Mouse (Mus musculus) CH12.LX (cell line): ENCODE measurements around the gene Imp3.

Source experiments
- CTCF ChIP-seq, 2 experiments: IDR thresholded peaks in 1 of 2; conservative IDR thresholded peaks in 1 of 2; 2 replicates each; pipeline ENCODE4 v1.5.1; 2011 to 2012; ENCODE audit warnings: low read depth in 2 of 2, low read length in 2 of 2, improper control_type of control experiment in 1 of 2, inconsistent platforms in 1 of 2, mild to moderate bottlenecking in 1 of 2, moderate library complexity in 1 of 2
- EP300 ChIP-seq: IDR thresholded peaks from 2 replicates; pipeline ENCODE4 v1.6.1; 2011; ENCODE audit warnings: low read length, improper control_type of control experiment
- GABPA ChIP-seq: IDR thresholded peaks from 2 replicates; pipeline ENCODE4 v1.6.1; 2012; ENCODE audit warnings: low read depth, low read length, improper control_type of control experiment, inconsistent platforms; ENCODE audit not compliant: insufficient replicate concordance
- HCFC1 ChIP-seq: IDR thresholded peaks from 2 replicates; pipeline ENCODE4 v1.6.1; 2012; ENCODE audit warnings: low read depth, mild to moderate bottlenecking, inconsistent platforms, low read length, improper control_type of control experiment
- IRF4 ChIP-seq: IDR thresholded peaks from 2 replicates; pipeline ENCODE4 v1.6.1; 2014; ENCODE audit warnings: low read depth, mild to moderate bottlenecking, inconsistent platforms, low read length, improper control_type of control experiment
- MEF2A ChIP-seq: IDR thresholded peaks from 2 replicates; pipeline ENCODE4 v1.6.1; 2014; ENCODE audit warnings: low read depth, mild to moderate bottlenecking, inconsistent platforms, low read length, improper control_type of control experiment, borderline replicate concordance
- NELFE ChIP-seq: IDR thresholded peaks from 2 replicates; pipeline ENCODE4 v1.6.1; 2011; ENCODE audit warnings: low read depth, low read length, improper control_type of control experiment
- POLR2A ChIP-seq: IDR thresholded peaks from 2 replicates; pipeline ENCODE4 v1.6.1; 2011; ENCODE audit warnings: low read depth, mild to moderate bottlenecking, improper control_type of control experiment, low read length

DNA sequence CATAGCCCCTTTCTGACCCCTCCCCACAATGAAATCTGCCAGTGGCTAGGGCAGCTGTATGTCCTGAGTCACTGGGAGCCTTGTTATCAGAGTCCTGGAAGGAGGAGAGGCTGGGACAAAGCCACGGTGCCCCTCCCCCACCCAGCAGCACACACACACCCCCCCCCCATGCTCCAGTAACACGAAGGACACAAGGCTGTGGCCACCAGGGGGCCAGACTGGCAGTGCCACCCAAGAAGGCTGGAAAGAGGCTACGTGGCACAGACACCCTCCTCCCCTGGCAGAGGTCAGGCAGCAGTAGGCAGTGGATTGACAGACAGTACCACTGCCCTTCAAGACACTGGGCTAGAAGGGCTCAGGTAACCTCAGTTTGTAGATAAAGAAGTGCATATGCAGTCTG, 43.3 kb upstream of the Imp3 start:
- peak in 1 of 2 experiments; percentile 42; a peak in 2 of 4 replicates for TF ChIP-seq CTCF (conservative IDR thresholded peaks at IDR 0.05 in 1 of 2, IDR thresholded peaks at IDR 0.05 in 1 of 2; ENCODE audit: low read depth in 2 of 2, low read length in 2 of 2)
- TF ChIP-seq POLR2A = no peak
- TF ChIP-seq EP300 = no peak
- TF ChIP-seq IRF4 = no peak
- no peak for TF ChIP-seq HCFC1
- no peak for TF ChIP-seq GABPA
- no peak for TF ChIP-seq NELFE
- no peak for TF ChIP-seq MEF2A
